Mouse (Mus musculus) embryonic fibroblast, embryonic 13.5 days (primary cell): ENCODE measurements around the gene Gpr142.

ENCODE experiments used
- CTCF ChIP-seq: IDR thresholded peaks from 2 replicates; pipeline ENCODE4 v1.5.1; 2011; ENCODE audit warnings: mild to moderate bottlenecking, control low read depth, low read length, moderate library complexity, borderline replicate concordance; ENCODE audit not compliant: insufficient read depth
- POLR2A ChIP-seq: IDR thresholded peaks from 2 replicates; pipeline ENCODE4 v1.6.1; 2011; ENCODE audit warnings: low read depth, mild to moderate bottlenecking, control low read depth, low read length, moderate library complexity

DNA sequence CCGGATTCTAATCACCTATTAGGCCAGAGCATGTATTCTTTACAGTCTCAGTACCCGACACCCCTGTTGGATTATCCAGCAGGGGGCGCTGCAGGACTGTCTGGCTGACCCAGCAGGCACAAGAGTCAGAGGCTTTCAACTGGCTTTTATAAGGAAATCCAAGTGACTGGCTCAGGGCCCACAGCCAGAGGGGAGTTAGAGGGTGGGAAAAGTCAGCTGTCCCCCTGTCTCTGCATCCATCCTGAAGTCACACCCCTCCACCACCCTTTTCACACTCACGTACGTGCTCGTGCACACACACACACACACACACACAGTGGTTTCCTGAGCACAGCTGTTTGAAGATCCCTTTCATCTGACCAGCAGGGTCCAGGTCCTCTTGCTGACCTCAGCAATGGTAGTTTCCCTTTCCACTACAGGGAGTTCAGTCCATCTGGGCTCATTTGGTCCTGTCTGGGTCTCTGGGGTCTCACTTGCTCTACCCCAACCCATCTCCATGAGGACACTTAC lies 14.1 kb downstream of the Gpr142 start:
- TF ChIP-seq CTCF (peak; percentile 69), POLR2A (no peak)
